Mouse (Mus musculus): ENCODE data around the gene Wfdc5.

The Wfdc5 gene

GRCm38 (mm10) chr2:164174649-164175395 lies 7.7 kb downstream of the Wfdc5 start:
- no peak for DNase-seq (ENCODE audit: low spot score)

- DNase-seq (ENCODE audit: low spot score), result no peak
These were observed 9.1 kb downstream of the Wfdc5 start for GRCm38 (mm10) chr2:164173394-164173793.

- DNase-seq (ENCODE audit: low spot score), result no peak
These were observed 11.6 kb downstream of the Wfdc5 start, which contains the start of gene Kcns1 for GRCm38 (mm10) chr2:164170902-164171301. Gene Kcns1 (minus strand): TSS chr2:164171113.

- DNase-seq (ENCODE audit: low spot score), result no peak
These were observed 12.2 kb downstream of the Wfdc5 start for GRCm38 (mm10) chr2:164170326-164170725.

GRCm38 (mm10) chr2:164168571-164168946 lies 14.0 kb downstream of the Wfdc5 start:
- DNase-seq (ENCODE audit: low spot score), result no peak

GRCm38 (mm10) chr2:164167752-164168570 lies 14.6 kb downstream of the Wfdc5 start:
- DNase-seq (ENCODE audit: low spot score), result no peak

GRCm38 (mm10) chr2:164164941-164165340 lies 17.6 kb downstream of the Wfdc5 start:
- no peak for DNase-seq (ENCODE audit: low spot score)

- no peak for DNase-seq (ENCODE audit: low spot score)
These were observed 21.0 kb downstream of the Wfdc5 start for GRCm38 (mm10) chr2:164161515-164162055.

- DNase-seq (ENCODE audit: low spot score), result no peak
These were observed 23.7 kb downstream of the Wfdc5 start for GRCm38 (mm10) chr2:164158838-164159237.

GRCm38 (mm10) chr2:164156158-164156557 lies 26.4 kb downstream of the Wfdc5 start:
- no peak for DNase-seq (ENCODE audit: low spot score)

- DNase-seq (ENCODE audit: low spot score), result no peak
These were observed 28.5 kb downstream of the Wfdc5 start for GRCm38 (mm10) chr2:164154007-164154406.

GRCm38 (mm10) chr2:164152341-164152740 lies 30.2 kb downstream of the Wfdc5 start:
- DNase-seq (ENCODE audit: low spot score), result no peak

- no peak for DNase-seq (ENCODE audit: low spot score)
These were observed 32.3 kb downstream of the Wfdc5 start for GRCm38 (mm10) chr2:164150086-164150760.

GRCm38 (mm10) chr2:164146556-164146955 lies 36.0 kb downstream of the Wfdc5 start:
- no peak for DNase-seq (ENCODE audit: low spot score)

GRCm38 (mm10) chr2:164144541-164144940 lies 38.0 kb downstream of the Wfdc5 start:
- DNase-seq (ENCODE audit: low spot score), result no peak

GRCm38 (mm10) chr2:164144025-164144424 lies 38.5 kb downstream of the Wfdc5 start:
- no peak for DNase-seq (ENCODE audit: low spot score)

- no peak for DNase-seq (ENCODE audit: low spot score)
These were observed 40.5 kb downstream of the Wfdc5 start for GRCm38 (mm10) chr2:164142021-164142420.

GRCm38 (mm10) chr2:164137754-164138153 lies 44.8 kb downstream of the Wfdc5 start:
- no peak for DNase-seq (ENCODE audit: low spot score)

- no peak for DNase-seq (ENCODE audit: low spot score)
These were observed 46.1 kb downstream of the Wfdc5 start for GRCm38 (mm10) chr2:164136393-164136792.

GRCm38 (mm10) chr2:164135367-164135766 lies 47.2 kb downstream of the Wfdc5 start:
- no peak for DNase-seq (ENCODE audit: low spot score)

GRCm38 (mm10) chr2:164134563-164134962 lies 48.0 kb downstream of the Wfdc5 start:
- DNase-seq (ENCODE audit: low spot score), result no peak

- no peak for DNase-seq (ENCODE audit: low spot score)
These were observed 51.0 kb downstream of the Wfdc5 start for GRCm38 (mm10) chr2:164131586-164131985.
